Mouse (Mus musculus) heart, embryonic 14.5 days (tissue): Measurements from ENCODE around the gene Ppil4. TPM values are rescaled to one million over a fixed set of nuclear protein-coding genes. Genes with fewer than 3 reads are reported as not detected.

ENCODE experiments used
- ATAC-seq: fragments of 200-750 bp; cut with Nextera tagmentation; 2 replicates; pipeline ENCODE4 v1.8.0; 2017; ENCODE audit warnings: low read depth, moderate TSS enrichment; ENCODE audit not compliant: insufficient number of reproducible peaks, insufficient read depth, low FRiP score
- H3K27ac ChIP-seq, 2 experiments: fragments of 200-500 bp in 1 of 2; fragments of 300-500 bp in 1 of 2; sonication (generic) in 1 of 2; replicated peaks in 1 of 2; 2 replicates each; pipeline ENCODE4 v1.5.1; 2012 to 2014; ENCODE audit warnings: low read depth in 2 of 2, low read length in 2 of 2, control low read depth in 1 of 2, mild to moderate bottlenecking in 1 of 2, mixed read lengths in 1 of 2; ENCODE audit not compliant: control insufficient read depth in 1 of 2, insufficient read depth in 1 of 2
- H3K27me3 ChIP-seq: fragments of 300-500 bp; sonication (generic); 2 replicates; pipeline ENCODE4 v1.6.1; 2014; ENCODE audit warnings: mild to moderate bottlenecking, low read length, control low read depth; ENCODE audit not compliant: control insufficient read depth, insufficient read depth
- H3K36me3 ChIP-seq: fragments of 300-500 bp; sonication (generic); 2 replicates; pipeline ENCODE4 v1.6.1; 2014; ENCODE audit warnings: mild to moderate bottlenecking, control low read depth, low read length, mixed read lengths; ENCODE audit not compliant: control insufficient read depth, insufficient read depth
- H3K4me1 ChIP-seq, 2 experiments: fragments of 200-500 bp in 1 of 2; fragments of 300-500 bp in 1 of 2; sonication (generic) in 1 of 2; 2 replicates each; pipeline ENCODE4 v1.6.1; 2012 to 2014; ENCODE audit warnings: low read length in 2 of 2, control low read depth in 1 of 2, mixed read lengths in 1 of 2; ENCODE audit not compliant: control insufficient read depth in 2 of 2, insufficient read depth in 2 of 2
- H3K4me2 ChIP-seq: fragments of 300-500 bp; sonication (generic); 2 replicates; pipeline ENCODE4 v1.6.1; 2014; ENCODE audit warnings: mild to moderate bottlenecking, low read length
- H3K4me3 ChIP-seq, 2 experiments: fragments of 200-500 bp in 1 of 2; fragments of 300-500 bp in 1 of 2; sonication (generic) in 1 of 2; 2 replicates each; pipeline ENCODE4 v1.5.1; 2012 to 2014; ENCODE audit warnings: low read length in 2 of 2, mild to moderate bottlenecking in 2 of 2, control low read depth in 1 of 2, low read depth in 1 of 2, moderate library complexity in 1 of 2; ENCODE audit not compliant: control insufficient read depth in 1 of 2, insufficient read depth in 1 of 2
- H3K9ac ChIP-seq: fragments of 300-500 bp; sonication (generic); 2 replicates; pipeline ENCODE4 v1.6.1; 2014; ENCODE audit warnings: mild to moderate bottlenecking, low read length
- H3K9me3 ChIP-seq: fragments of 300-500 bp; sonication (generic); 2 replicates; pipeline ENCODE4 v1.6.1; 2016; ENCODE audit warnings: low read length, control low read depth; ENCODE audit not compliant: control insufficient read depth
- WGBS: fragments of 180-500 bp; shearing (Covaris S2); extraction: QIAGEN DNeasy Blood & Tissue Kit; methylation state at CpG from one replicate; pipeline ENCODE4 v1.1.7; 2014; 5-methylcytosine and 5-hydroxymethylcytosine counted together
- microRNA-seq: library from miRNA; unstranded; fragments of <30 nt; microRNA quantifications from one replicate; pipeline ENCODE4, GENCODE M21; 2016
- polyA plus RNA-seq: library from polyadenylated mRNA; unstranded; fragments of >200 nt; fragmentation: Nextera tagmentation; extraction: Ambion mirVana; gene quantifications from 2 replicates; pipeline ENCODE4 v1.2.1, GENCODE M21; 2014

Ppil4 gene
- polyA plus RNA-seq, 1 experiment from 2014 or later: 27.8 TPM

DNA sequence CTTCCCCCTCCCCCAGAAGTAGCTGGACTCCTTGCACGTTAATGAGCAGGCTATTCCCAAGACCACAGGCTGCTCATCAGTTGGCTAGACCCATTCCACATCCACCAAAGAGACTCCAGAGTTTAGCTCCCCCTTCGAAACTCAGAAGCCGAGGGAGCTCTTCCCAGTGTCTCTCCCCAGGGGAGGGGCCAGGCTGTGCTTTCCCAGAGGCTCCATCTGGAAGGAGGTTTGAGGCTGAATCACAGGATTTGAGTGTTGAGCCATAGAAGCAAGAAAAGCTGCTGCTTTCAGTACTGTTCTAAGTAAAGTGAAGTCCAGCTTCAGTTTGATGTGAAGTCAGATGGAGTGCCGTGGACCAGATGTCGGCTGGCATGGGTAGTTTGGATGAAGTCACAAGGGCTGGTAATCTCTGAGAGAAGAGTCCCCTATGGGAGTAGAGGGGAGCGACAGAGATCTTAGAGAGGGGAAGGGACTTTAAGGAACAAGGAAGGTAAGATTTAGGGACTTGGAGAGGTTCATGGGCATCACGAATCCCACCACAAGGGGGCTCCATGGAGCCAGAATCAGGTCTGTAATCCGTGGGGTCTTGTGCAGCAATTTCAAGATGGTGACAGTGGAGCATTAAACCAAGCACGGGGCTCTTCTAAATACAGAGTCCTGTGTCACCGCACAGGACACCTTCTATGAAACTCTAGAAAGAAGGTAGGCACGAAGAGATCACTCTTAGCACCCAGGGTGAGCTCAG, 78.1 kb downstream of the Ppil4 start:
- Histone ChIP-seq H3K4me2 (no peak overlapping the region), H3K27me3 (peaks cover 15% of the 10 kb centered on the region), H3K9ac (no peak overlapping the region), H3K36me3 (no peaks in the 10 kb centered on the region), H3K9me3 (no peaks in the 10 kb centered on the region), H3K27ac (no peak overlapping the region), H3K4me3 (no peak overlapping the region), H3K4me1 (peaks cover 8 to 10% of the 10 kb centered on the region in 2 experiments)
- ATAC-seq: no peak
- 62% methylated on average over 11 of the region's 11 CpGs for WGBS

DNA sequence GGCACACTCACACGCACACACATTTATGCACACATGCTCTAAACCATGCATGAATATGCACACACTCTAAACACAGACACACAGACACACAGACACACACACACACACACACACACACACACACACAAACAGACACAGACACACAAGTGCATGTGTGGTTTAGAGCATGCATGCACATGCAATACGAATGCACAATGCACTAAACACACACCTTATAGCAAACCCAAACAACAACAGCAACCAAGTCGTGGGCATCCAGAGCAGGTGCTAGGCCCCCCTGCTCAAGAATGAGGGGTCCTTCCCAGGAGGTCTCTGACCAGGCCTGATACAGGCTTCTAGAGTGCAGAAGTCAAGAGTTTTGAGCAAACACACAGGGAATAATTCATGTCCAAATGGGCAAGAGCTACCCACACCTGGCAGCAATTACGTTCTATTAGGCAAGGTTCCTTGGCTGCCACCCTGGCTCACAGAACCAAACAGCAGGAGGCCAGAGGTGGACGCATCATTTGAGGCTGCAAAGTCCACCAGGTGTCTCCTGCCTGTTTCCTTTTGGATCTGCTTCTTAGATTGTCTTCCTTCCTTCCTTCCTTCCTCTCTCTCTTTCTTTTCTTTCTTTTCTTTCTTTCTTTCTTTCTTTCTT, 78.8 kb downstream of the Ppil4 start:
- no peak overlapping the region for H3K9ac ChIP-seq
- peaks cover 14% of the 10 kb centered on the region for H3K27me3 ChIP-seq
- H3K4me2 ChIP-seq: no peak overlapping the region
- H3K4me3 ChIP-seq: no peak overlapping the region
- no peaks in the 10 kb centered on the region for H3K9me3 ChIP-seq
- 84% methylated on average over 5 of the region's 5 CpGs for WGBS
- peaks cover 8 to 10% of the 10 kb centered on the region in 2 experiments for H3K4me1 ChIP-seq
- no peak for ATAC-seq
- no peaks in the 10 kb centered on the region for H3K36me3 ChIP-seq
- no peak overlapping the region for H3K27ac ChIP-seq

Small RNAs within 50 kb of the gene (microRNA-seq; reads per million reads assigned to microRNA genes)
- 1.1 reads per million for gene Mir5104

Other genes with a start within 250 kb of the Ppil4 start
- gene Lrp11, start 203.1 kb upstream of the Ppil4 start, polyA plus RNA-seq: 1.5 and 1.9 TPM in 2 replicates
- 35.4 and 37.5 TPM in 2 replicates for gene Nup43, start 125.4 kb upstream of the Ppil4 start, polyA plus RNA-seq
- 130 and 134 TPM in 2 replicates for gene Pcmt1, start 111.8 kb upstream of the Ppil4 start, polyA plus RNA-seq
- 5.3 and 6.0 TPM in 2 replicates for gene Lats1, start 111.7 kb upstream of the Ppil4 start, polyA plus RNA-seq
- 33.5 and 34.2 TPM in 2 replicates for gene Katna1, start 66.9 kb upstream of the Ppil4 start, polyA plus RNA-seq
- 80.4 and 89.8 TPM in 2 replicates for gene Ginm1, start 67 bp upstream of the Ppil4 start, polyA plus RNA-seq
- 0.14 and 0.18 TPM in 2 replicates for gene Zc3h12d, start 39.6 kb downstream of the Ppil4 start, polyA plus RNA-seq
- 23.7 and 27.0 TPM in 2 replicates for gene Tab2, start 163.3 kb downstream of the Ppil4 start, polyA plus RNA-seq